Mouse (Mus musculus): ENCODE results near the gene Smim6. TPM values are rescaled to one million over a fixed set of nuclear protein-coding genes. Genes with fewer than 3 reads are reported as not detected.

The Smim6 gene
- polyA plus RNA-seq, 2 experiments: 1.8 to 2.0 TPM

- Histone ChIP-seq H3K4me1 (replicated peaks; ENCODE audit: control insufficient read depth in 2 of 2, insufficient read depth in 2 of 2, low read length in 1 of 2) (peaks cover 60 to 66% of the 10 kb centered on the region in 2 experiments), H3K4me2 (ENCODE audit: low read depth) (peak overlapping the region; percentile 95), H3K4me3 (ENCODE audit: insufficient read depth in 1 of 2, low read depth in 2 of 2, low read length in 2 of 2) (peak overlapping the region; percentile 70), H3K36me3 (replicated peaks; ENCODE audit: control insufficient read depth, insufficient read depth, low read depth) (peaks cover 45% of the 10 kb centered on the region), H3K9ac (replicated peaks) (peak overlapping the region; percentile 90), H3K27me3 (ENCODE audit: control insufficient read depth, insufficient read depth, low read length) (no peaks in the 10 kb centered on the region), H3K9me3 (ENCODE audit: control insufficient read depth, low read length) (no peaks in the 10 kb centered on the region), H3K27ac (peak overlapping the region; percentile 100)
- DNase-seq (ENCODE audit: low read depth in 3 of 3, low spot score in 3 of 3) (no peak), ATAC-seq (ENCODE audit: insufficient read depth) (no peak)
- 18% methylated on average over 1 of the region's 1 CpGs for WGBS (ENCODE audit: insufficient replicate concordance)
- TF ChIP-seq CTCF (IDR thresholded peaks at IDR 0.05; ENCODE audit: low read depth) (no peak), EP300 (IDR thresholded peaks at IDR 0.05; ENCODE audit: low read depth) (no peak)
Measured at GRCm38 (mm10) chr11:115902831-115903230, 9.0 kb upstream of the Smim6 start.

GRCm38 (mm10) chr11:115903384-115904230, 8.2 kb upstream of the Smim6 start:
- peaks cover 49% of the 10 kb centered on the region for H3K36me3 ChIP-seq (replicated peaks; ENCODE audit: control insufficient read depth, insufficient read depth, low read depth)
- ATAC-seq (ENCODE audit: insufficient read depth) (peak; percentile 84), DNase-seq (ENCODE audit: low read depth in 3 of 3, low spot score in 3 of 3) (peak; percentile 80 to 91 (median 84))
- no peaks in the 10 kb centered on the region for H3K27me3 ChIP-seq (ENCODE audit: control insufficient read depth, insufficient read depth, low read length)
- H3K4me2 ChIP-seq (ENCODE audit: low read depth): peak overlapping the region; percentile 95
- peak overlapping the region; percentile 49 to 70 for H3K4me3 ChIP-seq (ENCODE audit: insufficient read depth in 1 of 2, low read depth in 2 of 2, low read length in 2 of 2)
- H3K4me1 ChIP-seq (replicated peaks; ENCODE audit: control insufficient read depth in 2 of 2, insufficient read depth in 2 of 2, low read length in 1 of 2): peaks cover 59 to 67% of the 10 kb centered on the region in 2 experiments
- 6% methylated on average over 11 of the region's 11 CpGs for WGBS (ENCODE audit: insufficient replicate concordance)
- peak overlapping the region; percentile 100 for H3K27ac ChIP-seq
- H3K9me3 ChIP-seq (ENCODE audit: control insufficient read depth, low read length): no peaks in the 10 kb centered on the region
- peak overlapping the region; percentile 90 for H3K9ac ChIP-seq (replicated peaks)
- peak; percentile 74 for TF ChIP-seq EP300 (IDR thresholded peaks at IDR 0.05; ENCODE audit: low read depth)
- TF ChIP-seq CTCF (IDR thresholded peaks at IDR 0.05; ENCODE audit: low read depth): no peak

DNA sequence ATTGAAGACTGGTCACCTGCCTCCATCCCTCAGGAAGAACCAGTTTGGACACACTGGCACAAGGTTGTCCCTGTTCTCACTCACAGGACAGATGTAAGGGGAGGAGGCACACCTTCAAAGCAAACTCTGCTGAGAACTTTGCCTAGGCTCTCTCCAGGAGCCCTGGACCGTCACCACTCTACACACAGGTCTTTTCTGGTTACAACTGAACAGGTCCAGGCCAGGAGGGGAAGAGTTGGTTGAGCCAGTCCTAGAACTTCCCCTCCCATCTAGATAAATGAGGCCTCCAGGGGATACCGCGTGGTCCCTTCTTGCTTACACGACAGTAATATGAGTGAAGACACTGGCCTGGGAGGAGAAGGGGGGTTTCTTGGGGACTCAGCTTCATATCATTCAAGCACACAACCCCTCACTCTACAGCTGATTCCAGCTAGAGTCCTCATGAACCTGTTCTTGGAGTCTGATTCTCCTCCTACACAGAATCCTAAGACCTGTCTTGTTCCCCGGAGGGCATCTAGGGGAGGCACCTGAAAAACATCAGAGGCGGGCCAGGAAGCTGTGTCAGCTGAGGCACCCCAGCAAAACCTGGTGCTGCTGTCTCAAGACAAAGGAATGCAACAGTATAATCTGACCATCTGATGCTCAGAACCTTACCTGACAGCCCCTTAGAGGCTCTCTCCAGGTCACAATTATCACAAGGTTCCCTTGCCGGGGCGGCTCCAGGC, 7.4 kb upstream of the Smim6 start:
- no peaks in the 10 kb centered on the region for H3K27me3 ChIP-seq (ENCODE audit: control insufficient read depth, insufficient read depth, low read length)
- H3K27ac ChIP-seq: peak overlapping the region; percentile 100
- H3K4me3 ChIP-seq (ENCODE audit: insufficient read depth in 1 of 2, low read depth in 2 of 2, low read length in 2 of 2): peak overlapping the region in 1 of 2 experiments; percentile 38; a peak in 2 of 4 replicates
- peaks cover 49% of the 10 kb centered on the region for H3K36me3 ChIP-seq (replicated peaks; ENCODE audit: control insufficient read depth, insufficient read depth, low read depth)
- peak overlapping the region; percentile 95 for H3K4me2 ChIP-seq (ENCODE audit: low read depth)
- no peak for TF ChIP-seq CTCF (IDR thresholded peaks at IDR 0.05; ENCODE audit: low read depth)
- no peak for TF ChIP-seq EP300 (IDR thresholded peaks at IDR 0.05; ENCODE audit: low read depth)
- DNase-seq (ENCODE audit: low read depth in 3 of 3, low spot score in 3 of 3) (peak in 1 of 3 experiments; percentile 43), ATAC-seq (ENCODE audit: insufficient read depth) (no peak)
- no peaks in the 10 kb centered on the region for H3K9me3 ChIP-seq (ENCODE audit: control insufficient read depth, low read length)
- peak overlapping the region; percentile 71 for H3K9ac ChIP-seq (replicated peaks)
- H3K4me1 ChIP-seq (replicated peaks; ENCODE audit: control insufficient read depth in 2 of 2, insufficient read depth in 2 of 2, low read length in 1 of 2): peaks cover 53 to 67% of the 10 kb centered on the region in 2 experiments
- WGBS (ENCODE audit: insufficient replicate concordance): 36% methylated on average over 8 of the region's 8 CpGs

DNA sequence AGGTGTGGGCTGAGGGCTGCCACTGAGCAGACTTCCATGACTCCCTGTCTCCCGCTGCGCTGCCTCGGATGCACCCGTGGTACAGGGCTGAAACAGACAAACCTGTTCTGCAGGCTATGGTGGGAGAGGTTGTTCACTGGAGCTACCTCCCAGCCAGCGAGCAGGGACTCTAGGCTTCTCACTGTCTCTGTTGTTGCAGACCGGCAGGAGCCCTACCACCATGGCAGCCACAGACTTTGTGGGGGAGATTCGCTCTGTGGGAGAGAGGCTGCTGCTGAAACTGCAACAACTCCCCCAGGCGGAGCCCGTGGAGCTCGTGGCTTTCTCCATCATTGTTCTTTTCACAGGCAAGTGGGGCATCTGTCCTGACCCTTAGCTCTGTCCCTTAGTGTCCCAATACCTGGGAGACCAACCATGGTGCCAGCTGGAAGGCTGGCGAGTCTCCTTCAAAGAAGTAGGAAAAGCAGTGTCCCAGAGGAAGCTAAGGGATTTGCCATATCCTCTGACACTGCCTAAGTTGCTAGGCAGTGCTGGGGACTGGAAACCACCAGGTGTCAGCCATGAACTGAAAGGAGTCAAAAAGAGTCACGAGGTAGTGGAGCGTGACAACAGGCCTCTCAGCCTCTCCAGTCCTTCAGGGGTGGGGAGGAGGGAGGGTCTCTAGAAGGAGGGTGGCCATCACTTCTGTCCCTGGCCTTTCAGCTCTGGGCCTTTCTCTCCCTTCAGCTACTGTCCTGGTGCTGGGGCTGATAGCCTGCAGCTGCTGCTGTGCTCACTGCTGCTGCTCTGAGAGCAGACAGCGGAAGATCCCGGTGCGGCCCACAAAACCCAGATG, 6.6 kb upstream of the Smim6 start:
- Histone ChIP-seq H3K9ac (replicated peaks) (peak overlapping the region; percentile 71), H3K9me3 (ENCODE audit: control insufficient read depth, low read length) (no peaks in the 10 kb centered on the region), H3K4me2 (ENCODE audit: low read depth) (peak overlapping the region; percentile 95), H3K4me1 (replicated peaks; ENCODE audit: control insufficient read depth in 2 of 2, insufficient read depth in 2 of 2, low read length in 1 of 2) (peaks cover 53 to 66% of the 10 kb centered on the region in 2 experiments), H3K27ac (peak overlapping the region; percentile 100), H3K27me3 (ENCODE audit: control insufficient read depth, insufficient read depth, low read length) (no peaks in the 10 kb centered on the region), H3K4me3 (ENCODE audit: insufficient read depth in 1 of 2, low read depth in 2 of 2, low read length in 2 of 2) (no peak overlapping the region), H3K36me3 (replicated peaks; ENCODE audit: control insufficient read depth, insufficient read depth, low read depth) (peaks cover 49% of the 10 kb centered on the region)
- no peak for ATAC-seq (ENCODE audit: insufficient read depth)
- TF ChIP-seq EP300 (IDR thresholded peaks at IDR 0.05; ENCODE audit: low read depth) (no peak), CTCF (IDR thresholded peaks at IDR 0.05; ENCODE audit: low read depth) (no peak; the same call in 1 of the 2 replicates)
- 77% methylated on average over 16 of the region's 16 CpGs for WGBS (ENCODE audit: insufficient replicate concordance)
- DNase-seq (ENCODE audit: low read depth in 3 of 3, low spot score in 3 of 3): no peak
